Mouse (Mus musculus): ENCODE data around the gene Pou5f1.
"Not testable (repeated sequence)": the region's sequence is repeated elsewhere in the genome, so short reads cannot be mapped to it uniquely, and the experiment has no call there.

DNA sequence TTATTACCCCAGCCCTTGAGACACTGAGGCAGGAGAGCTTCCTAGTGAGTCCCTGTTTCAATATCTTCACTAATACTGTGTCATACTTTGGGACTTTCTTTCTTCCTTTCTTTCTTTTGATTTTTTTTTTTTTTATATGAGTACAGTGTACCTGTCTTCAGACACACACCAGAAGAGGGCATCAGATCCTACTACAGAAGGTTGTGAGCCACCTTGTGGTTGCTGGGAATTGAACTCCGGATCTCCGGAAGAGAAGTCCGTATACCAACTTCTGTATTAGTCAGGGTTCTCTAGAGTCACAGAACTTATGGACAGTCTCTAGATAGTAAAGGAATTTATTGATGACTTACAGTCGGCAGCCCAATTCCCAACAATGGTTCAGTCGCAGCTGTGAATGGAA is 2.5 kb downstream of the Pou5f1 start:
- peak; percentile 12 for TF ChIP-seq CTCF (IDR thresholded peaks at IDR 0.05; ENCODE audit: low read depth, low read length)
- TF ChIP-seq POLR2A (IDR thresholded peaks at IDR 0.05; ENCODE audit: insufficient read depth, low read length): not testable (repeated sequence)

Data from ES-Bruce4 (cell line).